Mouse (Mus musculus) cerebellum, adult 9-10 months (tissue): ENCODE results near the gene Myh6.
"Not testable (repeated sequence)": the region's sequence is repeated elsewhere in the genome, so short reads cannot be mapped to it uniquely, and the experiment has no call there.

ENCODE experiments used
- DNase-seq: peaks from one replicate; pipeline ENCODE4 v3.0.0; 2022

The Myh6 gene

DNA sequence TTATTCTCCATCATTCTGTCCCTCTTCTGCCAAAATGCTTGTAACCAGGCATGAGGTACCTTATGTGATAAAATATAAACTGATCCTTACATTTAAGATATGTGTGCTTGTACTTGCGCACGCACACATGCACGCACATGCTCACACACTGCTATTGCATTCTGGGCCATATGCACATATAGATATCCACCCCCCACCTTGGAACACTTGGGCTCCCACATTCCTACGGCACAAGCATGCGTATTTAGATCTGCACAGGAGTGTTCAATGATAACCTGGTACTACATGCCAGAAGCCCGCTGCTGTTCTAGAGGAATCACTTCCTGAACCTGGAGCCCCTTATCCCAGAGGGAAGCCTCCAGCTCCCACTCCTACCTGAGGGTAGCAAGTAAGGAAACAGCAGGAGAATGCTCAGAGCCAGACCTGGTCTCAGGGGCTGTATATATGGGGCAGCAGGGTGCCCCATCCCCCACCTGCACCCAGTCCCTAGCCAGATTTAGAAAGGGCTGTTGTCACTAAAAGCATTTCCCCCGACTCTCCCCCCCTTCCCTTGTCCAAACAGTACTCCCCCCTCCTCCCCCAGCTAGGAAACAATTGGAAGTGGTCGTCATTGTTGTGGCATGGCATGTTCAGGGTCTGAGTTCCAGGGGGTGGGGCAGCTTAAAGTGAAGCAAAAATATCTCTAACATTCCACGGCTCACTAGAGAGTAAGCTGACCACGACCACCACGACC is 27.6 kb upstream of the Myh6 start, which contains the start of gene Myh7:
Gene Myh7, minus strand, starts transcription at position 491 of the 733 bp plus-strand sequence.
- DNase-seq: no peak

DNA sequence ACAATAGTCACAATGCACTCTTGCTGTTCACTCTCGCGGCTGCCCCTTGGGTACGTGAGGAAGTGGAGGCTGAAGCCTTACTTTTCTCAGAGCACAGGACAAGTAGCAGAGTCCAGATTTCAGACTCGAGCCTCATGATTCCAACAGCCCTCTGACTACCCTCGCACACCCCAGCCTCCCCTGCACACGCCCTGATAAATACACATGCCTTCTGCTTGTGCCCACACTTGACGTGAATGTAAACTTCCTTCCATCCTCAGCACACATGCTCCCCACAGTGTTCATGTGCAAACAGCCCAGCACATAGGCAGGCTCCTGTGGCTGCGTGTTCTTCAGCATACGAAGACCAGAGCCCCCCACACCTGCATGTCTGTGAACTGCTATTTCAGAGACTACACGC is 26.9 kb upstream of the Myh6 start:
- no peak for DNase-seq

DNA sequence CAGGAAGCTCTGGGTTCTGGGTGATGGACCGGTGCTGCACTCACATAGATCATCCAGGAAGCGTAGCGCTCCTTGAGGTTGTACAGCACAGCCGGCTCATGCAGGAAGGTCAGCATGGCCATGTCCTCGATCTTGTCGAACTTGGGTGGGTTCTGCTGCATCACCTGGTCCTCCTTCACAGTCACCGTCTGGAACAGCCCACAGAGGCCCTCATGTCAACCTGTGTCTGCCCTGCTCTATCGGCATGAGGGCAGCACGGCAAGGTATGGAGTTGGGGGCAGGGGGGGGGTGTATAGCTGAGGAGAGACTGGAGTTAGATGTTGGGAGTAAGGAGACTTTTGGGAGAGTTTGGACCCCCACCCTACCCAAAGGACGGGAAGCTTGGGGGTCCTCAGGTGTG is 25.5 kb upstream of the Myh6 start:
- DNase-seq: no peak

DNA sequence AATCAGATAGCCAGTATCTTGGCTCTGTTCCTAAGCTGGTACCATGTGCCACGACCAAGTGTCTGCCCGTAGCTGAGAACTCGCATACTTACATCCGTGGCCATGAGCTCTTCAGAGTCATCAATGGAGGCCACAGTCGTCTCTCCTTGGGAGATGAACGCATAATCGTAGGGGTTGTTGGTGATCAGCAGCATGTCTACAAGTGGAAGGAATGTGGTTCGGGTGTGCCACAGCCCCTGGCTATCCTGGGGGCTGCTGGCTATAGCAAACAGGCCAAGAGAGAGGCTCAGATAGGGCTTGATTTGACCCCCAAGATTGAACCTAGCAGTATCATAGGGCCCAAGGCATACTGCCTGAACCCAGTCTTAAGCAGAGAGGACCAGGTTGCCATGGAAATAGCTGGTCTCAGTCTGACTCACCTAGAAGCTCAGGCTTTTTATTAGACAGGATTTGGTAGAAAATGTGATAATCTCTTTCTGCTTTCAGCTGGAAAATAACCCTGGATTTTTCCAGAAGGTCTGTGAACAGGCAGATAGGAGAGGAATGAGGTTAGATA is 23.2 kb upstream of the Myh6 start:
- DNase-seq: no peak

DNA sequence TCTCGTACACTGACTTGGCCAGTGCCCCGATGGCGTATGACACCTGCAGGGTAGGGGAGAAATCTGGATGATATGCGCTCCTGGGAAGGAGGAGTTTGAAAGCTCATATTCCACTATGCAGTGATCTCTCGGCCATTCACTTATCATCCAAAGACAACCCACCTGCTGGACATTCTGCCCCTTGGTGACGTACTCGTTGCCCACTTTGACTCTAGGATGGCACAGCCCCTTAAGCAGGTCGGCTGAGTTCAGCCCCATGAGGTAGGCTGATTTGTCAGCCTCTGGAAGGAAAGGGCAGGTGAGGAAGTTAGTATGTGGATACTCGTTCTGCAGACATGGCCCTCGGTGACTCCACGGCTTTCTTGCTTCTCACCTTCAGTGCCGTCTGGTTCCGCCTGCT is 22.2 kb upstream of the Myh6 start:
- no peak for DNase-seq

DNA sequence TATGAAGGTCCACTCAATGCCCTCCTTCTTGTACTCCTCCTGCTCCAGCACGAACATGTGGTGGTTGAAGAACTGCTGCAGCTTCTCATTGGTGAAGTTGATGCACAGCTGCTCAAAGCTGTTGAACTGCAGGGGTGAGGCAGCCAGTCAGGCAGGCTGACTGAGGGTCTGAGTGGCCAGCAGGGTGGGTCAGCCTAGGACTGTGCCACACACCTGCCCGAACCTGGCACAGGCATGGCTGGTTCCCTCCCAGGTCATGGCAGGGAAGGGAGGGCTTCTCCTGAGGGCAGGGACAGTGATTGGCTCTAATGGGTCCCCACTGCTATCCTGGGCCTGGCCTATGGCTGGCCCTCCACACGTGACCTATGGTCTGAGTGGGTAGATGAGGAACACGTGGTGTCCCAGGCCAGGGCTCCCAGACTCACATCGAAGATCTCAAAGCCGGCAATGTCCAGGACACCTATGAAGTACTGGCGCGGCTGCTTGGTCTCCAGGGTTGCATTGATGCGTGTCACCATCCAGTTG is 21.7 kb upstream of the Myh6 start:
- not testable (repeated sequence) for DNase-seq

DNA sequence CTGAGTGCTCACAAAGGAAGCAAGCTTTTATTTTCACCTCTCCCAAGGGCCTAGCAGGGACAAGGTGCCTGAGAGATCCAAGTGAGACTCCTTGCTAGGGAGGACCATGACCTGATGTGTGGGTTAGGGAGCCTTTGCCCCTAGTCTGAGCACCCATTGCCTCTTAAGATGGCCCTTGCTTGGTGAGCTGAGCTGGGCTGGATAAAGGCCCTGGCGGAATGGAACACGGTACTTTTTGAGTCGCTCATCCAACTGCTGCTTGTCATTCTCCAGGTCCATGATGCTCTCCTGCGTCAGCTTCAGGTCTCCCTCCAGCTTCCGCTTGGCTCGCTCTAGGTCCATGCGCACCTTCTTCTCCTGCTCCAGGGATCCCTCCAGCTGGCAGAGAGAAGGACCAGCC is 15.2 kb upstream of the Myh6 start:
- DNase-seq: no peak

DNA sequence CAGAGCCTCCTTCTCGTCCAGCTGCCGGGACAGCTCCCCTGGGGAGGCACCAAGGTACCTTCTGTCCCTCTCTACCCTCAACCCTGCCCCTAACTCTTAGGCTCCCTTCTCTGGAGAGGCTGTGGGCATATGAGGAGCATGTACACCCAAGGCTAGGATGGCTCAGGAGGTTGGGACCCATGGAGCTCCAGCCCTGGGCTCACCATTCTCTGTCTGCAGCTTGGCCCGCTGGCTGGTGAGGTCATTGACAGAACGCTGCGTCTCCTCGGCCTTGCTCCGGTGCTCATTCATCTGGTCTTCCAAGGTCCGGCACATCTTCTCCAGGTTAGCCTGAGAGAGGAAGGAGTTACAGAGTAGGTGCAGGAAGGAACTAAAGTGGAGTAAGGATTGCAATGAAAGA is 11.9 kb upstream of the Myh6 start:
- DNase-seq: no peak

DNA sequence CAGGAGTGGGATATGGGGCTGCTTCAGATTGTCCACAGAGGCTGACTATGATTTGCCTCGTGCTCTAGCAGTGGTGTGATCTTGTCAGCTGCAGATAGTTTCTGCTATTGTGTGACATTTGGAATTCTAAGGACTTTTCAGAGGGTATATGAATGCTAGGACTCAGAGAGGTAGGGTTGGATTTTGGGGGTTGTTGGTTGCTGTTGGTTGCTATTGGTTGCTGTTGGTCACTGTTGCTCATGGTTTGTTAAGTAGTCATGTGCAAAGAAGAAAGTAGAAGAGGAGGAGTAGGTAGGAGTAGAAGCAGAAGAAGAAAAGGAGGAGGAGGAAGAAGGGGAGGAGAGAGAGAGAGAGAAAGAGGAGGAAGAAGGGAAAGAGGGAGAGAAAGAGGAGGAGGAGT is 9.9 kb upstream of the Myh6 start, which contains the start of gene Gm17428:
Gene Gm17428, plus strand, starts transcription at position 301 of the 400 bp plus-strand sequence.
- no peak for DNase-seq

DNA sequence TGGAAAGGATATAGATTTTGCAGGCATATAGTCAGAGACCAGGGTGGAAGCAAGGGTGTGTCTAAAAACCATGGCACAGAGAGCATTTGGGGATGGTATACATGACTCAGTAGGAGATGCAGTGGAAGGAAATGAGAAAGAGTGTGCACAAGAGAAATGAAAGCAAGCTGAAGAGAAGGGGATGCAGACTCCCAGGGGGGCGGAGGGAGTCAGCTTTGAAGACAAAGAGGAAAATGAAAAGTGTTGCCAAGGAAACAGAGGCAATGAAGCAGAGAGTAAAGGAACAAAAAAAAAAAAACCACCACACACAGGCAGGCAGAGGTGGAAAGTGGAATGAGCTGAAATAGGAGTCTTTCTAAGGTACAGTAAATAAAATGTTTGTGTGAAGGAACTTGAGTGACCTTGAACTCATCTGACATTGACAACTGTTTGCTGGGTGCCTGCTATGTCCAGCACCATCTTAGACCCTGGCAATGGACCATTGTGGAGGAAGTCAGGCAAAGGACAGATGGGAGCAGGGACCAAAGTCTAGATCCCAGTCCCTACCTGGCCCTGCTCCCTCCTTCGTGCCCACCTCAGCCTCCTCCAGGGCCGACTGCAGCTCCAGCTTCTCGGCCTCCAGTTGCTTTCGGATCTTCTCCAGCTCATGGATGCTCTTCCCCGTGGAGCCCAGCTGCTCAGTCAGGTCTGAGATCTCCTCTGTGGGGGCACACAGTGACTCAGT is 7.5 kb upstream of the Myh6 start:
- DNase-seq: no peak

DNA sequence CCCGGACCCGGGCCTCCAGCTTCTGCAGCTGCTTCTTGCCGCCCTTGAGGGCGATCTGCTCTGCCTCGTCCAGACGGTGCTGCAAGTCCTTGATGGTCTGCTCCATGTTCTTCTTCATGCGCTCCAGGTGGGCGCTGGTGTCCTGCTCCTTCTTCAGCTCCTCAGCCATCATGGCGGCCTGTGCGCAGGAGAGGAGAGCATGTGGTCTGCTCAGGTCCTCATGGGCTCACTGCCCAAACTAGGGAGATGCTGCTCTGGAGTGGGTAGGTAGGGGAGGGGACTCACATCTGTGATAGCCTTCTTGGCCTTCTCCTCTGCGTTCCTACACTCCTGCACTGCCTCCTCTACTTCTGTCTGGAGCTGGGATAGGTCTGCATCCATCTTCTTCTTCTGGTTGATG is 6.1 kb upstream of the Myh6 start:
- DNase-seq: not testable (repeated sequence)

DNA sequence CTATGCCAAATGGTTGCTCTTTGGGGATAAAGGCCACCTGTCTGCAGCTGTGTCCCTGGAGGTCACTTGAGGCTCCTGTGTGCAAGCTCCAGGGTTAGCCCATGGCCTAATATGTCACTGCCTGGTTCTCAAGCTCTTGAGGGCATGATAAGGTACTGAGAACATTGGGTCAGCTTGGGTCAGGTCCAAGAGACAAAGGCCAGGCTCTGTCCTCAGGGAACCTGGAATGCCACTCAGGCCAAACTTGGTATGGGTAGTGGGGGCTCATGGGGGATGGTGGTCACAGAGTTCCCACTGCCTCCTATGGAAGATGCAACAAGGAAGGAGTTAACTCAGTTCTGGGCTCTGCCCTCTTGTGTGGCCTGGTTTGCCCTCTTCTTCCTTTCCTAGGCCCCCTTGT is 1.6 kb upstream of the Myh6 start:
- DNase-seq: no peak

DNA sequence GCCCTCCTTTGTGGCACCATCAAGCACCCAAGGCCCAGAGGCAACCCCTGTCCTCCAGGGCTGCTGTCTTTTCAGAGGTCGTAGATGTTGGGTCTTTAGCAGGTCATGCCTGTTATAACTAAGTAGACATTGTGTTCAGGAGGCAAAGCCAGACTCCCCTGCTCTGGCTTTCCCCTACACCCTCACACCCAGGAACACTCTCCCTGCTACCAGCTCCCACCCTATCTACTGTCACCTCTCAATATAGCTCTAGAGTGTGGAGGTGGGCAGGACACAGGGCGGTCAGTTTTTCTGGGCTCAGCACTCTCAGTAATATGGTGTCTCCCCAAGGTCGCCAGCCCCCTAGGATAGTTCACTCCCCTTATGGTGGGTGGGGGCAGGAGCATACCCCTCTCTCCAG is 1.1 kb upstream of the Myh6 start:
- no peak for DNase-seq

DNA sequence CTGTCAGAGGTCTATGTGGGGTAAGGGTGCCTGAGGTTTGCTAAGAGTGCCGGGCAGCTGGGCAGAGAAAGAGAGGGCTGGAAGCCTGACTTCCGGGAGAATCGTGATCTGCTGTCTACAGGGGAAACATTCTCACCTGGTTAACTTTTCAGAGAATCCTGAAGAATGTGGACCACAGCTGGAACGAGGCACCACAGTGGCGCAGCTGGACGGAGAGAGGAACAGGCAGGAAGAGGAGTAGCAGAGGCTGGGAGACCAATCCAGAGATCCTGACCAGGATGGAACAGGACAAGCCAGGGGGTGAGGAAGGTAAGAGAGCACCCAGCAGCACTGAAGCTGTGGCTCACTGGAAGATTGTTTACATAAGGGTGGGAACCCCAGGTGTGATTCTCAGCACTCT is 1.1 kb downstream of the Myh6 start:
- no peak for DNase-seq

DNA sequence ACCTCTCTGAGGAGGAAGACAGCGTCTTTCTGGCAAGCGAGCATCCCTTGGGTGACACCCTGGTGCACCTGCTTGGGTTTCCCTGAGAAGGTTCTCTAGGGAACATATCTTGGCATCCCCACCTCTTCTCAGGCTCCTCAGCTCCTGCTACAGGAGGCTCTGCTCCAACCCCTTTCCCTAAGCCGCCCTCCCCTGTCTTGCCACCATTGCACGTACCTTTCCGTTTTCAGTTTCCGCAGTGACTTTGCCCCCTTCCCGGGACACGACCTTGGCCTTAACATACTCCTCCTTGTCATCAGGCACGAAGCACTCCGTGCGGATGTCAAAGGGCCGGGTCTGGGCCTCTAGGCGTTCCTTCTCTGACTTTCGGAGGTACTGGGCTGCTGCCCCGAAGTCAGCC is 1.7 kb downstream of the Myh6 start:
- no peak for DNase-seq

DNA sequence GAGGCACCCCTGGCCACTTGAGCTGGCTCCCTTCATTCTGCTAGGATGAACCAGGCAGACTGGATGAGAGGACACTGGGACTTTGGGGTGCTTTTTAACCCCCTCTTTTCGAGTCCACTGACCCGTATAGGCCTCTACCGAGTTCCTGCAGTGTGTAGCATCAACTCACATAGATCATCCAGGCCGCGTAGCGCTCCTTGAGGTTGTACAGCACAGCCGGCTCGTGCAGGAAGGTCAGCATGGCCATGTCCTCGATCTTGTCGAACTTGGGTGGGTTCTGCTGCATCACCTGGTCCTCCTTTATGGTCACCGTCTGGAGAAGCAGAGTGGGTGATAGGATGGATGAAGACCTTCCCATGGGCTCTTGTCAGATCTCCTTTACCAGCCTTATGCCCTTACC is 3.0 kb downstream of the Myh6 start:
- DNase-seq: no peak

DNA sequence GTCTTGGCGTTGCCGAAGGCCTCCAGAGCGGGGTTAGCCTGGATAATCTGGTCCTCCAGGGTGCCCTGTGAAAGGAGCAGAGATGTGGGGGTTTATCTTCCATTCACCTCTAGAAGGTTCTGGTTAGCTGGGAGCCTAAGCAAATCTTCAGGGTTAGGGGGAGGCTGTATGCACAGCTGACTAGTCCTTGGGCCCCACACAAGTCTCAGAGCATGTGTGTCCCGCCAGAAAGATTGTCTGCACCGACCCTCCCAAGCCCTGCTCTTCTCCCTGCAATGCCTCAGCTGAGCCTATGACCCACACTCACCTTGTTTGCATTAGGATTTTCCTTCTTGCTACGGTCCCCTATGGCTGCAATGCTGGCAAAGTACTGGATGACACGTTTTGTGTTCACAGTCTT is 4.0 kb downstream of the Myh6 start:
- DNase-seq: no peak

DNA sequence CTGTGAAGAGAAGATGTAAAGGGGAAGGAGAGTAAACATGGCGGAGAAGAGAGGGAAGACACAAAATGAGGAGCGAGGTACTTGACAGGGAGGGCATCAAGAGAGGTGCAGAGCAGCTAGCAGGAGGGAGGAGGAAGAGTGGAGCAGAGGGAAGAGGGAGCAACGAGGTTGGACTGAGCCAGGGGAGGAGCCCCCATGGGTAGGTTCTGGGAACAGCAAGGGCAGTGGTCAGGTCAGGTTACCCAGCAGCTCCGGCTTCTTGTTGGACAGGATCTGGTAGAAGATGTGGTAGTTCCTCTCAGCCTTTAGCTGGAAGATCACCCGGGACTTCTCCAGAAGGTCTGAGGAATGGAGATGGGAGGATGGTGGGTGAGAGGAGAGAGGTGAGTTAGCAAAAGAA is 5.2 kb downstream of the Myh6 start:
- no peak for DNase-seq

DNA sequence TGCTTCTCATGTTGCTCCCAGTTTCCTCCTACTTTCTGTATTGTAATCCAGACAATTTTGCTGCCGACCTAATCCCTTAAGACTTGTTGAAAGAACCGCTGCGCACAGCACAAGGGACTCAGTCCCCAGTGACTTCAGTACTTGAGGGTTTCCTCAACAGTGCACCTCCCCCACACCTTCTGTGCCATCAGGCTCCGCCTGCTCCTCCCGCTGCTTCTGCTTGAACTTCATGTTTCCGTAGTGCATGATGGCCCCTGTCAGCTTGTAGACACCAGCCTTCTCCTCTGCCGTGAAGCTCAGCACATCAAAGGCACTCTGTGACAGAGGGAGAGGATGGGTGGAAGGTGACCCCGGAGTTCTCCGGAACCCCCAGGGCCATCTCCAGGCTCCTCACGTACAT is 6.0 kb downstream of the Myh6 start:
- DNase-seq: no peak

DNA sequence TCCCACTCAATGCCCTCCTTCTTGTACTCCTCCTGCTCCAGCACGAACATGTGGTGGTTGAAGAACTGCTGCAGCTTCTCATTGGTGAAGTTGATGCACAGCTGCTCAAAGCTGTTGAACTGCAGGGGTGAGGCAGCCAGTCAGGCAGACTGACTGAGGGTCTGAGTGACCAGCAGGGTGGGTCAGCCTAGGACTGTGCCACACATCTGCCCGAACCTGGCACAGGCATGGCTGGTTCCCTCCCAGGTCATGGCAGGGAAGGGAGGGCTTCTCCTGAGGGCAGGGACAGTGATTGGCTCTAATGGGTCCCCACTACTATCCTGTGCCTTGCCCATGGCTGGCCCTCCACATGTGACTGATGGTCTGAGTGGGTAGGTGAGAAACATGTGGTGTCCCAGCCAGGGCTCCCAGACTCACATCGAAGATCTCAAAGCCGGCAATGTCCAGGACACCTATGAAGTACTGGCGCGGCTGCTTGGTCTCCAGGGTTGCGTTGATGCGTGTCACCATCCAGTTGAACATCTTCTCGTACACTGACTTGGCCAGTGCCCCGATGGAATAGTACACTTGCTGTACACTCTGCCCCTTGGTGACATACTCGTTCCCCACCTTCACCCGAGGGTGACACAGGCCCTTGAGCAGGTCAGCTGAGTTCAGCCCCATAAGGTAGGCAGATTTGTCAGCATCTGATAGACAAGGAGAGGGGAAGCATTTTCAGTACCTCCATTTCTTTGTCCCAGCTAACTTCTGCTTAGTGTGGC is 6.7 kb downstream of the Myh6 start:
- DNase-seq: not testable (repeated sequence)

DNA sequence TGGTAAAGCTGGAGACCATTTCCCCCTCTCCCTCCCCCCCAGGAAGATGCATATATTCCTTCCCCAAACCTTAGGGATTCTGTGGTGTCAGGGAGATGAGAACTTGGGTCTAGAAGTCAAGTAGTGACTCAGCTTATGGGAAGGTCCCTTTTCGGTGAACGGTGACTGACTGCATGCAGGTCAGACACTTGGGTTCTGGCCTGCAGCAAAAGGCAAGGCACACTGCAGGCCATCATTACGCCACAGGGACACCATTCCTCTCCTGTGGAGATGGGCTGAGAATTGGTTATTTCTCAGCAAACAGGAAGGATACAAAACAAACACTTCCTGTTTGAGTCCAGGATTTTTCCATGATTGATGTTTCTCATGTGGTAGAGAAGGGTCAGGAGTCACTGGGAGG is 7.5 kb downstream of the Myh6 start:
- DNase-seq: no peak

DNA sequence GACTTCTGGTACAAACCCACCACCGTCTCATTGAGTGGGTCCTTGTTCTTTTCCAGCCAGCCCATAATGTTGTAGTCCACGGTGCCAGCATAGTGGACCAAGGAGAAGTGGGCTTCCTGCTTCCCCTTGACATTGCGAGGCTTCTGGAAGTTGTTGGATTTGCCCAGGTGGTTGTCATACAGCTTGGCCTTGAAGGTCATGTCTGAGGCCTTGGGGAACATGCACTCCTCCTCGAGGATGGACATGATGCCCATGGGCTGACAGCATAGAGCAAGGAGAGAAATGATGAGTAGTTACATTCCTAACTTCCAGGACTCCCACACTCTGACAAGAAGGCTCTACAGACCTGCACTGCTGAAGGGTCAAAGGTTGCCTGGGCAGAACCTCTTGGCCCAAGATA is 8.2 kb downstream of the Myh6 start:
- DNase-seq: no peak

DNA sequence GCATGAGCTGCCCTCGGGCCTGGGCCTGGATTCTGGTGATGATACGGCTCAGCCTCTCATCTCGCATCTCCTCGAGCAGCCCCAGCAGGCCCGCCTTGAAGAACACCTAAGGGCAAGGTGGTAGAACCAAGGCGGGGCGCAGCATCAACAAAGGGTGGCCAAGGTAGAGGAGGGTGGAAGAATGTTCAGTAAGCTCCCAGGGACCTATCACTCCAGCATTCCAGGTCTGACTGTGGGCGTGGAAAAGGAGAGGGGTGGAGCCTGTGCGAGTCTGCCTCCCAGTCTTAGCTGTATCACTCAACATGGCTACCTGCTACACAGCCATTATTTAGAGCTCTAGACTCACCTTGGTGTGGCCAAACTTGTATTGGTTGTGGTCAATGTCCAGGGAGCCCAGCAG is 10.2 kb downstream of the Myh6 start:
- DNase-seq: no peak
